Mouse (Mus musculus): ENCODE measurements around the gene Dusp15. TPM values are rescaled to one million over a fixed set of nuclear protein-coding genes. Genes with fewer than 3 reads are reported as not detected.

The Dusp15 gene
- polyA plus RNA-seq, 1 experiment, result 0.61 TPM

DNA sequence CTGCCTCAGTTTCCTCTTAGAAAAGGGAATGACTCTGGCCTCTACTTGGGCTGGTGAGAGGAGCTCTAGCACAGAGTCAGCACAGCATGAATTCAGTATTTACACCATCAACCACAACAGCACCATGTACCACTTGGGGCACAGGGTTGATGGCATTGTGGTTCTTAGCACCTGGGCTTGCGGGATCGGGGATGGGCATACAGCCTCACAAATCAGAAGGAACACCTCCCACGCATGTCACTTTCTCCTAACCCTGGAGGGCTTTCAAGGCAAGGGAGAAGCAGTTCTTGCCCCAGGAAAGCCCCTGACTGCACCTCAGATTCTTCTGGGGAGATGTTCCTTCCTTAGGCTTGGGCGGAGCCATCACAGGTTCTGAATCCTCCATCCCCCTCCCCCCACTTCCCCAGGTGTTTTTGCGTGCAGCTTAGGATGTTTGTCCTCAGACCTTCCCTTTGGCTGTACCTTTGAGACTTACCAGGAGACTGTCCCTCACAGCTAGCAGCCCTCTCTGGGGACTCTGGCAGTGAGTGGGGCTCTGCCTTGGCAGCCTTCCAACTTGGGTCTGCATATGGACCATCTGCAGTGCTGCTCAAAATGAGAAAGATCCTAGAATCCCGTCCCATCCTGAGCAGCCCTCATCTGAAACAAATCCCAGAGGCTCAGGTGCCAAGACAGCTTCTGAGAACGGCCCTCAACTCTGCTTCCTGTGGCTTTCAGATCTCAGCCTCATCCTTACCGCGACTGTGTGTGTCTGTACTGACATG, 45.0 kb downstream of the Dusp15 start:
- DNase-seq (ENCODE audit: low spot score), result no peak

- peak; percentile 22 for DNase-seq (ENCODE audit: low spot score)
Measured at GRCm38 (mm10) chr2:152905036-152905829, 46.3 kb downstream of the Dusp15 start.

DNA sequence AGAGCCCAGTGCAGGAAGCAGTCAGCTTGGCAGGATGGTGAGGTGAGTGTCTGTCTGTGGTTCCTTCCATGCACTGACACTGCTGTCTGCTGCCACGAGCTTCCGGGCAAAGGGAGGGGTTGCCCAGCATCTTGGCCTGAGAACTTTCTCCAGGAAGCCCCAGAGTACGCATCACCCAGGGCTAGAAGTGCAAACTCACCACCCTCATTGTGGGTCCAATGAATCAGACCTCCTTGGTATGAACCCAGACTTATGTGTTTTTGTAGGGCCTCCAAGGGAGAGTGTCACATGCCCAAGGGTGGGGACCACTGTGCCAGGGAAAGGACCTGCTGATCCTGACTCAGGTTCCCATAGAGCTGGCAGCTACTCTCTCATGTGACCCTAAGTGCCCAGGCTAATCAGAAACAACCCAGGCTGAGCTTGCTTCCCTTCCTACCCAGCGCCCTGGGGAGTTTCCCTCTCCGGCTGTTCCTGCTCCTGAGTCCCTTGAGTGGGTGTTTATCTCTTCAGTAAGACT, 47.3 kb downstream of the Dusp15 start:
- DNase-seq (ENCODE audit: low spot score), result peak; percentile 18

DNA sequence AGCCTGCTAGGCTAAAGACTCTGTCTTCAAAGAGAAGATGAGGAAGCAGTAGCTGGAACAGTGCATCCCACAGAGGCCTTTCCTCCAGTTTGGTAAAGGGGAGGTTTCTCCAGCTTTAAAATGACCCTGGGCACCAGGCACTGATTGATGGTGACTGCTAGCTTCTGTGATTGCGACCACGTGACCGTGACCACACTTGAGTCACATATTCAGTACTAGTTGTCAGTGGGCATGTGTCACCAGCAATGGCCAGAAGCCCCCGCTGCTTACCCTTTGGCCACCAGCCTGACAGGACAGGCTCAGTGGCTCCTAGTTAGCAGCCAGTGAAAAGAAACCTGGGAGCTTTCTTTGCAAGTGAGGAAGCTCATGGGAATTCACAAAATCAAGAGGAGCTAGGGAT, 47.9 kb downstream of the Dusp15 start:
- DNase-seq (ENCODE audit: low spot score), result no peak

DNA sequence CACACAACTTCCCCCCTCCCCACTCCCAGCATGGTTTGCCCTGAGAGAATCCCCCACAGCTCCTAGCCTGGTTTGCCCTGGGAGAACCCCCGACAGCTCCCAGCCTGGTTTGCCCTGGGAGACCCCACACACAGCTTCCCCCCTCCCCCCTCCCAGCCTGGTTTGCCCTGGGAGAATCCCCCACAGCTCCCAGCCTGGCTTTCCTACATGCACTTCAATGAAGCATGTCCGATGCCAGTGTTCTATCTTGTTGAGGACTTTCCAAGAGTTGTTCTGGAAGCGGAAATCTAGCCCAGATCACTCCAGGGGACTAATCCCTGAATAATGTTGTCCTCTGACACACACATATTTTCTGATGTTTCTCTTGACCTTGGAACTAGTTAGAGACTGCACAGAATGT, 48.8 kb downstream of the Dusp15 start:
- DNase-seq (ENCODE audit: low spot score), result no peak

DNA sequence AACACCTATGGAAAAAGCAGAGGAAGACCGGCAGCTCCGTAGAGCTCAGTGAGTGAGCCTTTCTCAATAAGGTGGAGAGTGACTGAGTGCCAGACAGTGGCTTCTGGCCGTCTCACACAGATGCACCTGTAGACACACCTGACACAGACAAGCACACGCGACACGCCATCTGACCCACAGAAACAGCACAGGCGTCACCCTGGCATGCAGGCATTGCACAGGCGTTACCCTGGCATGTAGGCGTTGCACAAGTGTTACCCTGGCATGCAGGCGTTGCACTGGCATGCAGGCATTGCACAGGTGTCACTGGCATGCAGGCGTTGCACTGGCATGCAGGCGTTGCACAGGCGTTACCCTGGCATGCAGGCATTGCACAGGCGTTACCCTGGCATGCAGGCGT, 50.2 kb downstream of the Dusp15 start:
- no peak for DNase-seq (ENCODE audit: low spot score)

DNA sequence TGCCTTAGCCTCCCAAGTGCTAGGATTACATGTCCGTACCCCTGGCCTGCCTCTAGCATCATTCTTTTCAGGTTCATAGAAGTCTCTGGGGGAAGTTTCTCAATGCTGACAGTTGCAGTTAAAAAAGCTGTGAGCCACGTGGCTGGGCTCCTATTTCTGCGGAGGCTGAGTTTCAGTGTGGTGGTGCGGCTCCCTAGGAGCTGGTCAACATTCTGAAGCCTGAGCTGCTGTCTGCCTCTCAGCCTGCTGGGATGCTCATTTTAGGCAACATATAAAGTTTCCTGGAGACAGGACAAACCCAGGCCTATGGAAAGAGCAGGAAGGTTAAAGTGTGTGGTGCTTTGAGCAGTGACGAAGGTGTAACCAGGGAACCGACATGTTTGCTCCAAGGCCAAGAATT, 52.5 kb downstream of the Dusp15 start:
- DNase-seq (ENCODE audit: low spot score), result no peak

GRCm38 (mm10) chr2:152896926-152897325, 54.6 kb downstream of the Dusp15 start:
- DNase-seq (ENCODE audit: low spot score), result no peak

DNA sequence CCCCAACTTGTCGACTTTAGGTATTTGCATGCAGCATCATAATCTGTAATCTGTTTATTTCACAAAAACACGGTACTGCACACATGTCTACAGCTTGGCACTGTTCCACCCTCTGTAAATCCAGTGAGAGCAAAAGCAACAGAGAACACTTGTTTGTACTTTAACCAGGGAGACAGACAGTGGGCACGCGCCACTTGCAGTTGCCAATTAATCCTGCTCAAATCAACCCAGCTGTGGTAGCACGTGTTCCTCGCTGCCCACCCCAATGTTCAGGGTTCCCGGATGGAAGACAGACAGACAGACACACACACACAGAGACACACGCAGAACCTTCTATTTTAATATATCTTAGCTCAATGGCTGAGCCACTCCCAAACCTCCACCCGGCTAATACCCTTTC, 55.7 kb downstream of the Dusp15 start:
- DNase-seq (ENCODE audit: low spot score), result no peak

Other genes with a start within 250 kb of the Dusp15 start
- 416 and 633 TPM in 2 replicates for gene Id1, start 215.4 kb downstream of the Dusp15 start, polyA plus RNA-seq (2012; rRNA removed)
- 9.6 and 10.0 TPM in 2 replicates for gene Cox4i2, start 197.5 kb downstream of the Dusp15 start, polyA plus RNA-seq (2012; rRNA removed)
- 76.7 and 88.6 TPM in 2 replicates for gene Bcl2l1, start 120.0 kb downstream of the Dusp15 start, polyA plus RNA-seq (2012; rRNA removed)
- 3.0 and 3.2 TPM in 2 replicates for gene Tpx2, start 103.7 kb downstream of the Dusp15 start, polyA plus RNA-seq (2012; rRNA removed)
- gene Mylk2, start 40.3 kb downstream of the Dusp15 start, polyA plus RNA-seq (2012; rRNA removed), result 0.34 and 0.63 TPM in 2 replicates
- gene Foxs1, start 18.5 kb downstream of the Dusp15 start, polyA plus RNA-seq (2012; rRNA removed), result 1.3 and 1.9 TPM in 2 replicates
- gene Ttll9, start 10.8 kb upstream of the Dusp15 start, polyA plus RNA-seq (2012; rRNA removed), result 0.04 and 0.12 TPM in 2 replicates
- 96.1 and 115 TPM in 2 replicates for gene Pdrg1, start 63.7 kb upstream of the Dusp15 start, polyA plus RNA-seq (2012; rRNA removed)
- gene Xkr7, start 80.2 kb upstream of the Dusp15 start, polyA plus RNA-seq (2012; rRNA removed), result 0.03 and 0.04 TPM in 2 replicates
- 12.4 and 15.5 TPM in 2 replicates for gene Ccm2l, start 114.3 kb upstream of the Dusp15 start, polyA plus RNA-seq (2012; rRNA removed)
- 4.0 and 4.3 TPM in 2 replicates for gene Hck, start 156.8 kb upstream of the Dusp15 start, polyA plus RNA-seq (2012; rRNA removed)
- 32.9 and 40.1 TPM in 2 replicates for gene Tm9sf4, start 209.6 kb upstream of the Dusp15 start, polyA plus RNA-seq (2012; rRNA removed)